Mouse (Mus musculus): ENCODE measurements around the gene AC161166.1.

DNA sequence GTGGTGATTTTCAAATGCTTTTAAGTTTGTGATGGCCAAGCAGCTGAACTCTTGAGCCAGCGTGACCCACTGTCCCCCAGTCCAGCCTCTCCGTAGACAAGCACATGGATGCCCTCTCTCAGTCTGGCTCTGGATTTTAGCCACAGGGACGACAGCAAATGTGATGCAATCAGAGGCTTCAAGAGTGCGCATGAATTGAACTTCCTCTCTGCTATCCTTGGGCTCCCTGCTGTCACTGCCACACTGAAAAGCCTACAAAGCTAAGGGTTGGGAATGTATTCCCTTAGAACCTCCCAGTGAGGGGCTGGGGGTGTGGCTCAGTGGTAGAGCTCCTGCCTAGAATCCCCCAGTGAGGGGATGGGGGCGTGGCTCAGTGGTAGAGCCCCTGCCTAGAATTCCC is 26.4 kb upstream of the AC161166.1 start:
- no peak for TF ChIP-seq CTCF (IDR thresholded peaks at IDR 0.05; ENCODE audit: borderline replicate concordance, extremely low read depth, insufficient read depth, insufficient read length)
- TF ChIP-seq POLR2A (IDR thresholded peaks at IDR 0.05; ENCODE audit: borderline replicate concordance, extremely low read depth, insufficient read depth, insufficient read length, poor library complexity, severe bottlenecking) = no peak

Data from brain, embryonic 14.5 days (tissue).